Mouse (Mus musculus) lung, embryonic 16.5 days (tissue): ENCODE results near the gene Nceh1. TPM values are rescaled to one million over a fixed set of nuclear protein-coding genes. Genes with fewer than 3 reads are reported as not detected.
A peak's percentile ranks its signal among the peaks of the same experiment; 100 is the strongest.
"Not testable (repeated sequence)": the region's sequence is repeated elsewhere in the genome, so short reads cannot be mapped to it uniquely, and the experiment has no call there.

Source experiments
- ATAC-seq: fragments of 200-750 bp; cut with Nextera tagmentation; 2 replicates; pipeline ENCODE4 v1.8.0; 2017; ENCODE audit warnings: low read depth, mild to moderate bottlenecking, moderate library complexity
- H3K27ac ChIP-seq: fragments of 300-500 bp; sonication (generic); 2 replicates; pipeline ENCODE4 v1.5.1; 2014; ENCODE audit warnings: mild to moderate bottlenecking, control low read depth, low read length
- H3K27me3 ChIP-seq: fragments of 300-500 bp; sonication (generic); 2 replicates; pipeline ENCODE4 v1.6.1; 2014; ENCODE audit warnings: low read depth, low read length, mixed read lengths; ENCODE audit not compliant: control insufficient read depth, insufficient read depth
- H3K36me3 ChIP-seq: fragments of 300-500 bp; sonication (generic); 2 replicates; pipeline ENCODE4 v1.6.1; 2014; ENCODE audit warnings: low read length; ENCODE audit not compliant: control insufficient read depth, insufficient read depth
- H3K4me1 ChIP-seq: fragments of 300-500 bp; sonication (generic); replicated peaks from 2 replicates; pipeline ENCODE4 v1.6.1; 2014; ENCODE audit warnings: low read length, mixed read lengths; ENCODE audit not compliant: control insufficient read depth, insufficient read depth
- H3K4me2 ChIP-seq: fragments of 300-500 bp; sonication (generic); 2 replicates; pipeline ENCODE4 v1.6.1; 2014; ENCODE audit warnings: low read depth, low read length, control low read depth
- H3K4me3 ChIP-seq: fragments of 300-500 bp; sonication (generic); 2 replicates; pipeline ENCODE4 v1.5.1; 2014; ENCODE audit warnings: mild to moderate bottlenecking, low read length, control low read depth
- H3K9ac ChIP-seq: fragments of 300-500 bp; sonication (generic); 2 replicates; pipeline ENCODE4 v1.6.1; 2014; ENCODE audit warnings: low read length, control low read depth
- H3K9me3 ChIP-seq: fragments of 300-500 bp; sonication (generic); 2 replicates; pipeline ENCODE4 v1.6.1; 2016; ENCODE audit warnings: low read length; ENCODE audit not compliant: control insufficient read depth
- WGBS: fragments of 180-500 bp; shearing (Covaris S2); extraction: QIAGEN DNeasy Blood & Tissue Kit; methylation state at CpG from one replicate; pipeline ENCODE4 v1.1.7; 2014; 5-methylcytosine and 5-hydroxymethylcytosine counted together
- polyA plus RNA-seq: library from polyadenylated mRNA; unstranded; fragments of >200 nt; fragmentation: Nextera tagmentation; extraction: Ambion mirVana; gene quantifications from 2 replicates; pipeline ENCODE4 v1.2.1, GENCODE M21; 2015

Nceh1 gene
- polyA plus RNA-seq, 1 experiment from 2014 or later: 10.1 TPM

GRCm38 (mm10) chr3:27283796-27284195 lies 101.0 kb downstream of the Nceh1 start:
- Histone ChIP-seq H3K4me3 (no peak overlapping the region), H3K36me3 (no peaks in the 10 kb centered on the region)
- WGBS: 67% methylated on average over 7 of the region's 7 CpGs

GRCm38 (mm10) chr3:27284227-27284626 lies 101.5 kb downstream of the Nceh1 start:
- 90% methylated on average over 5 of the region's 5 CpGs for WGBS
- Histone ChIP-seq H3K9me3 (no peaks in the 10 kb centered on the region), H3K36me3 (no peaks in the 10 kb centered on the region), H3K27me3 (no peaks in the 10 kb centered on the region), H3K27ac (no peak overlapping the region), H3K9ac (no peak overlapping the region), H3K4me1 (peaks cover 15% of the 10 kb centered on the region), H3K4me3 (no peak overlapping the region), H3K4me2 (no peak overlapping the region)
- ATAC-seq: no peak

More at GRCm38 (mm10) chr3:27283796-27284195, 101.0 kb downstream of the Nceh1 start:
- peaks cover 15% of the 10 kb centered on the region for H3K4me1 ChIP-seq
- H3K9me3 ChIP-seq: no peaks in the 10 kb centered on the region
- 0 out of 2 replicates have a peak overlapping the region, but pooled peaks have one; percentile 1 for H3K9ac ChIP-seq
- H3K27me3 ChIP-seq: no peaks in the 10 kb centered on the region
- no peak overlapping the region for H3K27ac ChIP-seq
- H3K4me2 ChIP-seq: peak overlapping the region; percentile 57
- no peak for ATAC-seq

GRCm38 (mm10) chr3:27285072-27285471 lies 102.3 kb downstream of the Nceh1 start:
- WGBS: 37% methylated on average over 9 of the region's 9 CpGs
- Histone ChIP-seq H3K4me2 (no peak overlapping the region), H3K9ac (no peak overlapping the region), H3K27me3 (no peaks in the 10 kb centered on the region), H3K27ac (peak overlapping the region; percentile 25; the same call in 1 of the 2 replicates), H3K36me3 (no peaks in the 10 kb centered on the region), H3K4me1 (peaks cover 15% of the 10 kb centered on the region), H3K4me3 (no peak overlapping the region), H3K9me3 (no peaks in the 10 kb centered on the region)
- peak; percentile 53 for ATAC-seq

- WGBS: 42% methylated on average over 2 of the region's 2 CpGs
- no peak for ATAC-seq
- H3K36me3 ChIP-seq: no peaks in the 10 kb centered on the region
- H3K4me3 ChIP-seq: no peak overlapping the region
- H3K4me1 ChIP-seq: peaks cover under 1% of the 10 kb centered on the region; the same call in 1 of the 2 replicates
- no peaks in the 10 kb centered on the region for H3K9me3 ChIP-seq
- peak overlapping the region; percentile 66 for H3K27ac ChIP-seq
- H3K27me3 ChIP-seq: no peaks in the 10 kb centered on the region
- no peak overlapping the region for H3K4me2 ChIP-seq
- no peak overlapping the region for H3K9ac ChIP-seq
Observed at GRCm38 (mm10) chr3:27288301-27288700, 105.5 kb downstream of the Nceh1 start.

GRCm38 (mm10) chr3:27288909-27289308 lies 106.1 kb downstream of the Nceh1 start:
- Histone ChIP-seq H3K27ac (peak overlapping the region; percentile 66), H3K36me3 (no peaks in the 10 kb centered on the region), H3K27me3 (no peaks in the 10 kb centered on the region), H3K4me1 (no peaks in the 10 kb centered on the region; the same call in 1 of the 2 replicates), H3K4me2 (no peak overlapping the region), H3K9me3 (no peaks in the 10 kb centered on the region), H3K4me3 (no peak overlapping the region), H3K9ac (0 out of 2 replicates have a peak overlapping the region, but pooled peaks have one; percentile 14)
- peak; percentile 75 for ATAC-seq
- WGBS: 7% methylated on average over 8 of the region's 8 CpGs

- H3K27me3 ChIP-seq: no peaks in the 10 kb centered on the region
- no peaks in the 10 kb centered on the region for H3K36me3 ChIP-seq
- no peaks in the 10 kb centered on the region for H3K9me3 ChIP-seq
- H3K4me1 ChIP-seq: no peaks in the 10 kb centered on the region; the same call in 1 of the 2 replicates
- H3K9ac ChIP-seq: no peak overlapping the region
- ATAC-seq: no peak
- H3K4me2 ChIP-seq: no peak overlapping the region
- H3K4me3 ChIP-seq: no peak overlapping the region
- H3K27ac ChIP-seq: no peak overlapping the region
- WGBS: 85% methylated on average over 5 of the region's 5 CpGs
Observed at GRCm38 (mm10) chr3:27290285-27290684, 107.5 kb downstream of the Nceh1 start.

GRCm38 (mm10) chr3:27290945-27291344 lies 108.2 kb downstream of the Nceh1 start:
- H3K27me3 ChIP-seq, H3K9me3 ChIP-seq, H3K4me1 ChIP-seq, H3K4me3 ChIP-seq, ATAC-seq, H3K4me2 ChIP-seq, H3K36me3 ChIP-seq, H3K27ac ChIP-seq, H3K9ac ChIP-seq: not testable (repeated sequence)
- 84% methylated on average over 5 of the region's 5 CpGs for WGBS

- H3K36me3 ChIP-seq, H3K4me3 ChIP-seq, H3K9me3 ChIP-seq, ATAC-seq, H3K9ac ChIP-seq, H3K4me1 ChIP-seq, H3K4me2 ChIP-seq, H3K27ac ChIP-seq, H3K27me3 ChIP-seq: not testable (repeated sequence)
- WGBS: 77% methylated on average over 4 of the region's 4 CpGs
Observed at GRCm38 (mm10) chr3:27291411-27291810, 108.6 kb downstream of the Nceh1 start.

- WGBS: 50% methylated on average over 7 of the region's 7 CpGs
- no peaks in the 10 kb centered on the region; the same call in 1 of the 2 replicates for H3K4me1 ChIP-seq
- no peaks in the 10 kb centered on the region for H3K36me3 ChIP-seq
- no peak overlapping the region for H3K4me2 ChIP-seq
- no peak overlapping the region for H3K27ac ChIP-seq
- no peak overlapping the region for H3K9ac ChIP-seq
- H3K27me3 ChIP-seq: no peaks in the 10 kb centered on the region
- no peaks in the 10 kb centered on the region for H3K9me3 ChIP-seq
- no peak for ATAC-seq
- no peak overlapping the region for H3K4me3 ChIP-seq
Observed at GRCm38 (mm10) chr3:27293645-27294385, 111.0 kb downstream of the Nceh1 start.
